In genomic region chr13:24416409-24416808, GRCm38 (mm10) we compare ENCODE assay signal across 8 mouse cellular contexts.
DNase-seq lines count a peak whose midpoint lies in the region; TF ChIP-seq lines count a peak whose summit lies in the region.

No protein-coding gene starts in this region.

- no peak for DNase-seq in cerebellum, adult 2 months
- DNase-seq in cerebellum, adult 11-12 months: no peak
- DNase-seq in urinary bladder, postnatal 14 days (ENCODE audit: low spot score): peak; percentile 32
- no peak for DNase-seq in urinary bladder, adult 2 months (ENCODE audit: low spot score)
- peak; percentile 11 for DNase-seq in fibroblast of lung, adult 2 months (ENCODE audit: low read depth)
- peak; percentile 42 for DNase-seq in left cerebral cortex, postnatal 4 days
- DNase-seq in naive thymus-derived CD4-positive, alpha-beta T cell, adult 2 months (ENCODE audit: low read depth): peak; percentile 92
- peak; percentile 86 for DNase-seq in thymus, postnatal 36 days

- no peak overlapping the region for H3K4me3 ChIP-seq in cerebellum, adult 2 months (replicated peaks; ENCODE audit: insufficient read depth, low read depth, low read length)

- intact Hi-C loops in left cerebral cortex, postnatal 4 days (cut with DNase I): no loop called here

- no peak overlapping the region for H3K27ac ChIP-seq in cerebellum, adult 2 months (ENCODE audit: insufficient read depth, low read length)

- no peak for TF ChIP-seq POLR2A in cerebellum, adult 2 months (IDR thresholded peaks at IDR 0.05; ENCODE audit: borderline replicate concordance, insufficient read depth, low read length)

- 43% methylated on average over 4 of the region's 4 CpGs for WGBS in cerebellum, adult 2 months

- TF ChIP-seq CTCF in cerebellum, adult 2 months (IDR thresholded peaks at IDR 0.05; ENCODE audit: borderline replicate concordance, insufficient read depth, low read depth, low read length): peak; percentile 16; the same call in 1 of the 2 replicates

- H3K27me3 ChIP-seq in cerebellum, adult 2 months (ENCODE audit: control insufficient read depth, insufficient read depth, low read length): no peaks in the 10 kb centered on the region

- no peaks in the 10 kb centered on the region for H3K4me1 ChIP-seq in cerebellum, adult 2 months (ENCODE audit: control insufficient read depth, insufficient read depth, low read length)

Comparison
In these comparisons a context has a peak if more than half of its experiments do, and no peak if none do; other contexts are left out.
1. DNase-seq: peak in urinary bladder, postnatal 14 days (single experiment), fibroblast of lung, adult 2 months (single experiment), left cerebral cortex, postnatal 4 days (single experiment), naive thymus-derived CD4-positive, alpha-beta T cell, adult 2 months (single experiment) and thymus, postnatal 36 days (2 of 2); none in cerebellum, adult 2 months (0 of 2), cerebellum, adult 11-12 months (single experiment) and urinary bladder, adult 2 months (single experiment).